Mouse (Mus musculus) kidney, embryonic 15.5 days (tissue): ENCODE data around the gene Laptm5. TPM values are rescaled to one million over a fixed set of nuclear protein-coding genes. Genes with fewer than 3 reads are reported as not detected.

ENCODE experiments used
- ATAC-seq: fragments of 200-750 bp; cut with Nextera tagmentation; replicated peaks from 2 replicates; pipeline ENCODE4 v1.8.0; 2017; ENCODE audit warnings: moderate TSS enrichment; ENCODE audit not compliant: low FRiP score
- H3K27ac ChIP-seq: fragments of 300-500 bp; sonication (generic); 2 replicates; pipeline ENCODE4 v1.5.1; 2015; ENCODE audit warnings: mild to moderate bottlenecking, inconsistent platforms
- H3K27me3 ChIP-seq: fragments of 300-500 bp; sonication (generic); 2 replicates; pipeline ENCODE4 v1.6.1; 2015; ENCODE audit warnings: inconsistent platforms
- H3K36me3 ChIP-seq: fragments of 300-500 bp; sonication (generic); 2 replicates; pipeline ENCODE4 v1.6.1; 2015; ENCODE audit warnings: inconsistent platforms
- H3K4me1 ChIP-seq: fragments of 300-500 bp; sonication (generic); 2 replicates; pipeline ENCODE4 v1.6.1; 2015; ENCODE audit warnings: inconsistent platforms
- H3K4me2 ChIP-seq: fragments of 300-500 bp; sonication (generic); 2 replicates; pipeline ENCODE4 v1.6.1; 2015; ENCODE audit warnings: moderate library complexity, mild to moderate bottlenecking, inconsistent platforms
- H3K4me3 ChIP-seq: fragments of 300-500 bp; sonication (generic); replicated peaks from 2 replicates; pipeline ENCODE4 v1.5.1; 2015; ENCODE audit warnings: mild to moderate bottlenecking, inconsistent platforms
- H3K9ac ChIP-seq: fragments of 300-500 bp; sonication (generic); 2 replicates; pipeline ENCODE4 v1.6.1; 2015; ENCODE audit warnings: mild to moderate bottlenecking, inconsistent platforms
- H3K9me3 ChIP-seq: fragments of 300-500 bp; sonication (generic); replicated peaks from 2 replicates; pipeline ENCODE4 v1.6.1; 2016; ENCODE audit warnings: inconsistent platforms
- WGBS: fragments of 180-500 bp; shearing (Covaris S2); methylation state at CpG from one replicate; pipeline ENCODE4 v1.1.7; 2015; ENCODE audit warnings: mixed read lengths; 5-methylcytosine and 5-hydroxymethylcytosine counted together
- polyA plus RNA-seq: library from polyadenylated mRNA; unstranded; fragments of >200 nt; fragmentation: Nextera tagmentation; extraction: Ambion mirVana; gene quantifications from 2 replicates; pipeline ENCODE4 v1.2.1, GENCODE M21; 2015

Laptm5 gene
- polyA plus RNA-seq, 1 experiment from 2014 or later, result 28.9 TPM

DNA sequence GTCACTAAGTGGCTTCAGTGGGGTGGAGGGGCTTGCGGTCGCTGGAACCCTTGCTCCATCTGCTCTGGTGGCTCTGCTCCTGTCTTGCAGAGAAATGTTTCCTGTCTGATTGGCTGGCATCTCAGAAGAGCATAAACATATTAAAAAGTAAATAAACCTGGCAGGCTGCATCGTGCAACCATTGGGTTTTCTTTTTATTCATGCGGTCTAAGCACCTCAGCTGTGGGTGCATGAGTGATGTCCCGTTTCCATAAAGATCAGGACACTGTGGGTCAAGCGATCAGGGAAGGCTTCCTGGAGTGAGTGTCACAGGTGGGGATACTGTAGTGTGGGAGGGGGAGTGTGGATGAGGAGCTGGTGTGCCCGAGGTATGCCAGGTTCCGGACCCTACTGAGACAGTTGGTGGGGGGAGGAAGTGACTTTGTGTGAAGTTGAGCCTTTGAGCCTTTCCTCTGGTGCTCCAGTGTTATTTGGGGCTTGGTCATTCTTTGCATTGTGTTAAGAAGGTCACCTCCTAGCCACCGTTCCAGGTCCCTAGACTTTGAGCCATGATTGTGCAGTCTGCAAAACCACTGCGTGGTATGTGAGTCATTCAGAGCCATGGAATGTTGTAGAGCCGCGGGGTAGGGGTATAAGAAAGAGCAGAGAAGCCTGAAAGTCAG is 2.2 kb downstream of the Laptm5 start:
- no peaks in the 10 kb centered on the region for H3K36me3 ChIP-seq
- no peak overlapping the region for H3K9ac ChIP-seq
- H3K4me3 ChIP-seq, result no peak overlapping the region
- H3K9me3 ChIP-seq, result no peaks in the 10 kb centered on the region
- no peak overlapping the region for H3K4me2 ChIP-seq
- H3K27me3 ChIP-seq, result no peaks in the 10 kb centered on the region
- ATAC-seq, result no peak
- 72% methylated on average over 12 of the region's 12 CpGs for WGBS
- H3K4me1 ChIP-seq, result peaks cover 26% of the 10 kb centered on the region
- no peak overlapping the region for H3K27ac ChIP-seq

GRCm38 (mm10) chr4:130915668-130916035 is 2.7 kb downstream of the Laptm5 start:
- Histone ChIP-seq H3K4me1 (peaks cover 26% of the 10 kb centered on the region), H3K27ac (no peak overlapping the region), H3K9ac (no peak overlapping the region), H3K4me2 (no peak overlapping the region), H3K4me3 (no peak overlapping the region), H3K9me3 (no peaks in the 10 kb centered on the region), H3K27me3 (no peaks in the 10 kb centered on the region), H3K36me3 (no peaks in the 10 kb centered on the region)
- ATAC-seq, result no peak
- WGBS, result 54% methylated on average over 7 of the region's 7 CpGs

GRCm38 (mm10) chr4:130916639-130917038 is 3.7 kb downstream of the Laptm5 start:
- H3K27me3 ChIP-seq, result no peaks in the 10 kb centered on the region
- ATAC-seq, result no peak
- no peak overlapping the region for H3K4me3 ChIP-seq
- 79% methylated on average over 7 of the region's 7 CpGs for WGBS
- no peaks in the 10 kb centered on the region for H3K9me3 ChIP-seq
- H3K36me3 ChIP-seq, result no peaks in the 10 kb centered on the region
- H3K27ac ChIP-seq, result no peak overlapping the region
- H3K9ac ChIP-seq, result no peak overlapping the region
- peaks cover 28% of the 10 kb centered on the region for H3K4me1 ChIP-seq
- no peak overlapping the region for H3K4me2 ChIP-seq

DNA sequence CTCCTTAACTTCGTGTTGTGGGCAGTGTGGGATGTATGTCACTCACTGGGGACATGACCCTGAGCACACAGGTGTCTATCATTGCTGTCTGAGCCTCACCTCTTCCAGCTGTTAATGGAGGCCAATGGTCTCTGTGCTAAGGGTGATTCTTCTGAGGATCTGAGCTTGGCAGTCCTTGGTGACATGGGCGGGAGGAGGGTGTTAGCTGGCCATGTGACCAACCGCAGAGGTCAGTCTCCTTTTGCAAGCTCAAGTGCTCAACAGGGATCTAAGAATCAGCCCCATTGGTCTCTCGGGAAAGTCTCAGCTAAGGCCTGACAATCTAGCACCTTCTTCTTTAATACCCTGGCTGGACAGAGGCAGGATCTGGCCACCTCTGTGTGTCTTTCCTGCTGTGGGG is 4.6 kb downstream of the Laptm5 start:
- Histone ChIP-seq H3K9me3 (no peaks in the 10 kb centered on the region), H3K4me1 (peaks cover 31% of the 10 kb centered on the region), H3K4me2 (no peak overlapping the region), H3K9ac (no peak overlapping the region), H3K4me3 (no peak overlapping the region), H3K27me3 (no peaks in the 10 kb centered on the region), H3K27ac (no peak overlapping the region), H3K36me3 (no peaks in the 10 kb centered on the region)
- WGBS, result 62% methylated on average over 4 of the region's 4 CpGs
- ATAC-seq, result no peak

GRCm38 (mm10) chr4:130918805-130919749 is 6.2 kb downstream of the Laptm5 start:
- Histone ChIP-seq H3K9ac (no peak overlapping the region), H3K27me3 (no peaks in the 10 kb centered on the region), H3K27ac (no peak overlapping the region), H3K4me2 (no peak overlapping the region), H3K9me3 (no peaks in the 10 kb centered on the region), H3K4me3 (no peak overlapping the region), H3K4me1 (peaks cover 31% of the 10 kb centered on the region), H3K36me3 (no peaks in the 10 kb centered on the region)
- ATAC-seq, result no peak
- 69% methylated on average over 10 of the region's 10 CpGs for WGBS

DNA sequence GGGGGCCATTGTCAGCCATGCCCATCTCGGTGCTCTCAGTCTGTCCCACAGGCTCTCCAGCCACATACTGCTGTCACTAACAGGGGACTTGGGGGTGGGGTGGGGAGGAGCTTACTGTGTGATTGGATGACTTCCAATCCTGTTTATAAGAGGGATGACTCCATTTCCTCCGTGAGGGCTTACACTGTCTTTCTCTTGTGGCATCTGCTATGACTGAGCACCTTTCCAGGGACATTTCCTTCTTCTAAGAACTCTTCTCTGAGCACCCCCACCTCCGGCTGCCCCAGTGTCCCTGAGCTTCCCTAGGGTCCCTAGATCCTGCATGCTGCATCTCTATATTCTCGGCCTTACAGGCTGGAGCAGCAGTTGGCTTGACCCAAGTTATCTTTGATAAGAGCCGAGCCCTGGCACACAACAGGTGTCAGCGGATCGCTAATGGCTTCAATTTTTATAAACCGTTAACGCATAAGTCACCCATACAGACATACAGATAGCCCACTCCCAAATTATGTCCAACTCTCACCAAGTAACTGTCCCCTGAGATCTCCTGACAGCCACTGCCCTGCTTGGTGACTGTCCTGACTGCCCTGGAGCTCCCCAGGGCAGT is 6.9 kb downstream of the Laptm5 start:
- Histone ChIP-seq H3K4me3 (no peak overlapping the region), H3K4me1 (peaks cover 31% of the 10 kb centered on the region), H3K4me2 (no peak overlapping the region), H3K9me3 (no peaks in the 10 kb centered on the region), H3K9ac (no peak overlapping the region), H3K36me3 (no peaks in the 10 kb centered on the region), H3K27me3 (no peaks in the 10 kb centered on the region), H3K27ac (peak overlapping the region; percentile 68)
- WGBS, result 65% methylated on average over 9 of the region's 9 CpGs
- no peak for ATAC-seq

GRCm38 (mm10) chr4:130920951-130921693 is 8.2 kb downstream of the Laptm5 start:
- peak; percentile 89 for ATAC-seq
- H3K9ac ChIP-seq, result no peak overlapping the region
- WGBS, result 18% methylated on average over 12 of the region's 12 CpGs

GRCm38 (mm10) chr4:130921986-130922385 is 9.1 kb downstream of the Laptm5 start:
- H3K9me3 ChIP-seq, result no peaks in the 10 kb centered on the region
- no peak overlapping the region for H3K9ac ChIP-seq
- H3K4me1 ChIP-seq, result peaks cover 31% of the 10 kb centered on the region
- ATAC-seq, result no peak
- no peak overlapping the region for H3K4me2 ChIP-seq
- peak overlapping the region; percentile 68; the same call in 1 of the 2 replicates for H3K27ac ChIP-seq
- 75% methylated on average over 10 of the region's 10 CpGs for WGBS
- no peaks in the 10 kb centered on the region for H3K27me3 ChIP-seq
- no peak overlapping the region for H3K4me3 ChIP-seq
- no peaks in the 10 kb centered on the region for H3K36me3 ChIP-seq

More at GRCm38 (mm10) chr4:130920951-130921693, 8.2 kb downstream of the Laptm5 start:
- Histone ChIP-seq H3K36me3 (no peaks in the 10 kb centered on the region), H3K4me2 (no peak overlapping the region), H3K4me1 (peaks cover 28% of the 10 kb centered on the region), H3K4me3 (no peak overlapping the region), H3K27ac (peak overlapping the region; percentile 68), H3K9me3 (no peaks in the 10 kb centered on the region), H3K27me3 (no peaks in the 10 kb centered on the region)

GRCm38 (mm10) chr4:130926274-130926673 is 13.3 kb downstream of the Laptm5 start:
- Histone ChIP-seq H3K4me1 (peaks cover 10% of the 10 kb centered on the region), H3K4me3 (no peak overlapping the region), H3K27ac (no peak overlapping the region), H3K9me3 (no peaks in the 10 kb centered on the region), H3K4me2 (no peak overlapping the region), H3K9ac (no peak overlapping the region), H3K36me3 (no peaks in the 10 kb centered on the region), H3K27me3 (no peaks in the 10 kb centered on the region)
- WGBS, result 53% methylated on average over 6 of the region's 6 CpGs
- ATAC-seq, result no peak

GRCm38 (mm10) chr4:130927821-130928220 is 14.9 kb downstream of the Laptm5 start:
- no peaks in the 10 kb centered on the region for H3K36me3 ChIP-seq
- no peaks in the 10 kb centered on the region for H3K9me3 ChIP-seq
- H3K4me2 ChIP-seq, result no peak overlapping the region
- H3K27me3 ChIP-seq, result no peaks in the 10 kb centered on the region
- no peak overlapping the region for H3K9ac ChIP-seq
- 84% methylated on average over 12 of the region's 12 CpGs for WGBS
- no peak overlapping the region for H3K4me3 ChIP-seq
- no peak for ATAC-seq
- H3K27ac ChIP-seq, result no peak overlapping the region
- H3K4me1 ChIP-seq, result 0 out of 2 replicates have a peak, but pooled peaks cover 3% of the 10 kb centered on the region

DNA sequence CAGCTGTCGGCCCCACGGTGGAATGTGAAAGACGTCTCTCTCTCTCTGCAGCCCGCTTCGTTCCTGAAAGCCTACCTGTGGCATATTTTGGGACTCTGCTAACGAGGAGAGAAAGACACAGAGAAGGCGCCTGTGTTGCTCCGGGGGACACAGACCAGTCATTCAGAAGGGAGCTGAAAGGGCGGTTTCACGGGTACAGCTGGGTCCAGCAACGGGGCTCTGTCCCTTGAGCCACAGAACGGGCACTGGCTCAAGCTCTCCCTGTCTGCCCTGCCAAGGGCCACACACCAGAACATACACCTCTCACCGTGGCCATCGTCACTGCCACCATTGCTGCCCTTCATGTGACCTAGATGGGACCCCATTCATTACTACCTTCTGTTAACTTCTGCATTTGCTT is 29.7 kb downstream of the Laptm5 start:
- Histone ChIP-seq H3K36me3 (no peaks in the 10 kb centered on the region), H3K9ac (no peak overlapping the region), H3K27ac (no peak overlapping the region), H3K4me1 (0 out of 2 replicates have a peak, but pooled peaks cover 3% of the 10 kb centered on the region), H3K4me2 (no peak overlapping the region), H3K4me3 (no peak overlapping the region), H3K9me3 (no peaks in the 10 kb centered on the region), H3K27me3 (peaks cover 5% of the 10 kb centered on the region; the same call in 1 of the 2 replicates)
- WGBS, result 65% methylated on average over 14 of the region's 14 CpGs
- no peak for ATAC-seq
